Mouse (Mus musculus): Measurements from ENCODE around the gene Lurap1. TPM values are rescaled to one million over a fixed set of nuclear protein-coding genes. Genes with fewer than 3 reads are reported as not detected.

The Lurap1 gene
- polyA plus RNA-seq (2012), result not detected in 2 replicates

- no peak for TF ChIP-seq TAL1 (IDR thresholded peaks at IDR 0.05; ENCODE audit: low read length)
- no peak for TF ChIP-seq GATA1 (IDR thresholded peaks at IDR 0.05; ENCODE audit: low read length)
- H3K36me3 ChIP-seq (ENCODE audit: control insufficient read depth), result peaks cover 45% of the 10 kb centered on the region
- H3K4me1 ChIP-seq (ENCODE audit: control insufficient read depth), result peaks cover 25% of the 10 kb centered on the region
- peaks cover 2% of the 10 kb centered on the region for H3K27me3 ChIP-seq (ENCODE audit: control insufficient read depth)
- peak within 1 kb of the TSS; percentile 80 for H3K4me3 ChIP-seq (replicated peaks)
- H3K9me3 ChIP-seq (ENCODE audit: control insufficient read depth, low read length), result peaks cover 5% of the 10 kb centered on the region
These were observed at the start of gene Lurap1 for GRCm38 (mm10) chr4:116151238-116151637. TSS of gene Lurap1 (minus strand) at chr4:116151338.

GRCm38 (mm10) chr4:116198422-116198821 lies 47.3 kb upstream of the Lurap1 start:
- Histone ChIP-seq H3K4me3 (replicated peaks) (no peak overlapping the region), H3K36me3 (ENCODE audit: control insufficient read depth) (no peaks in the 10 kb centered on the region), H3K27me3 (ENCODE audit: control insufficient read depth) (no peaks in the 10 kb centered on the region), H3K9me3 (ENCODE audit: control insufficient read depth, low read length) (no peaks in the 10 kb centered on the region), H3K4me1 (ENCODE audit: control insufficient read depth) (peaks cover 18% of the 10 kb centered on the region)
- TF ChIP-seq GATA1 (IDR thresholded peaks at IDR 0.05; ENCODE audit: low read length) (no peak), TAL1 (IDR thresholded peaks at IDR 0.05; ENCODE audit: low read length) (no peak)

- TF ChIP-seq GATA1 (IDR thresholded peaks at IDR 0.05; ENCODE audit: low read length) (no peak; the same call in 1 of the 2 replicates), TAL1 (IDR thresholded peaks at IDR 0.05; ENCODE audit: low read length) (peak; percentile 51; the same call in 2 of the 3 replicates)
- Histone ChIP-seq H3K4me3 (replicated peaks) (peak overlapping the region; percentile 6), H3K36me3 (ENCODE audit: control insufficient read depth) (no peaks in the 10 kb centered on the region), H3K27me3 (ENCODE audit: control insufficient read depth) (no peaks in the 10 kb centered on the region), H3K4me1 (ENCODE audit: control insufficient read depth) (peaks cover 29% of the 10 kb centered on the region), H3K9me3 (ENCODE audit: control insufficient read depth, low read length) (no peaks in the 10 kb centered on the region)
These were observed 42.6 kb upstream of the Lurap1 start for GRCm38 (mm10) chr4:116193583-116194383.

- H3K4me3 ChIP-seq (replicated peaks), result no peak overlapping the region
- H3K27me3 ChIP-seq (ENCODE audit: control insufficient read depth), result no peaks in the 10 kb centered on the region
- no peak for TF ChIP-seq GATA1 (IDR thresholded peaks at IDR 0.05; ENCODE audit: low read length)
- no peak for TF ChIP-seq TAL1 (IDR thresholded peaks at IDR 0.05; ENCODE audit: low read length)
- no peaks in the 10 kb centered on the region for H3K36me3 ChIP-seq (ENCODE audit: control insufficient read depth)
- H3K9me3 ChIP-seq (ENCODE audit: control insufficient read depth, low read length), result peaks cover 5% of the 10 kb centered on the region; the same call in 1 of the 2 replicates
- peaks cover 29% of the 10 kb centered on the region for H3K4me1 ChIP-seq (ENCODE audit: control insufficient read depth)
These were observed 41.2 kb upstream of the Lurap1 start for GRCm38 (mm10) chr4:116192286-116192835.

GRCm38 (mm10) chr4:116185083-116185482 lies 33.9 kb upstream of the Lurap1 start:
- peaks cover 55% of the 10 kb centered on the region for H3K27me3 ChIP-seq (ENCODE audit: control insufficient read depth)
- peaks cover 6% of the 10 kb centered on the region; the same call in 1 of the 2 replicates for H3K9me3 ChIP-seq (ENCODE audit: control insufficient read depth, low read length)
- no peaks in the 10 kb centered on the region for H3K36me3 ChIP-seq (ENCODE audit: control insufficient read depth)
- no peaks in the 10 kb centered on the region; the same call in 1 of the 2 replicates for H3K4me1 ChIP-seq (ENCODE audit: control insufficient read depth)
- no peak for TF ChIP-seq GATA1 (IDR thresholded peaks at IDR 0.05; ENCODE audit: low read length)
- no peak for TF ChIP-seq TAL1 (IDR thresholded peaks at IDR 0.05; ENCODE audit: low read length)
- no peak overlapping the region for H3K4me3 ChIP-seq (replicated peaks)

GRCm38 (mm10) chr4:116182745-116183144 lies 31.6 kb upstream of the Lurap1 start:
- Histone ChIP-seq H3K9me3 (ENCODE audit: control insufficient read depth, low read length) (peaks cover 4% of the 10 kb centered on the region; the same call in 1 of the 2 replicates), H3K36me3 (ENCODE audit: control insufficient read depth) (no peaks in the 10 kb centered on the region), H3K27me3 (ENCODE audit: control insufficient read depth) (peaks cover 65% of the 10 kb centered on the region), H3K4me3 (replicated peaks) (no peak overlapping the region), H3K4me1 (ENCODE audit: control insufficient read depth) (no peaks in the 10 kb centered on the region; the same call in 1 of the 2 replicates)
- TF ChIP-seq TAL1 (IDR thresholded peaks at IDR 0.05; ENCODE audit: low read length) (no peak), GATA1 (IDR thresholded peaks at IDR 0.05; ENCODE audit: low read length) (no peak)

GRCm38 (mm10) chr4:116182079-116182478 lies 30.9 kb upstream of the Lurap1 start:
- TF ChIP-seq TAL1 (IDR thresholded peaks at IDR 0.05; ENCODE audit: low read length) (no peak), GATA1 (IDR thresholded peaks at IDR 0.05; ENCODE audit: low read length) (no peak)
- H3K27me3 ChIP-seq (ENCODE audit: control insufficient read depth), result peaks cover 72% of the 10 kb centered on the region

GRCm38 (mm10) chr4:116177140-116177539 lies 26.0 kb upstream of the Lurap1 start:
- Histone ChIP-seq H3K27me3 (ENCODE audit: control insufficient read depth) (peaks cover 46% of the 10 kb centered on the region), H3K4me1 (ENCODE audit: control insufficient read depth) (peaks cover 30% of the 10 kb centered on the region), H3K36me3 (ENCODE audit: control insufficient read depth) (no peaks in the 10 kb centered on the region), H3K4me3 (replicated peaks) (no peak overlapping the region), H3K9me3 (ENCODE audit: control insufficient read depth, low read length) (no peaks in the 10 kb centered on the region)
- TF ChIP-seq TAL1 (IDR thresholded peaks at IDR 0.05; ENCODE audit: low read length), result no peak
- no peak for TF ChIP-seq GATA1 (IDR thresholded peaks at IDR 0.05; ENCODE audit: low read length)

More at GRCm38 (mm10) chr4:116182079-116182478, 30.9 kb upstream of the Lurap1 start:
- Histone ChIP-seq H3K4me3 (replicated peaks) (no peak overlapping the region), H3K9me3 (ENCODE audit: control insufficient read depth, low read length) (no peaks in the 10 kb centered on the region), H3K4me1 (ENCODE audit: control insufficient read depth) (peaks cover 2% of the 10 kb centered on the region), H3K36me3 (ENCODE audit: control insufficient read depth) (no peaks in the 10 kb centered on the region)

GRCm38 (mm10) chr4:116176543-116176988 lies 25.4 kb upstream of the Lurap1 start:
- Histone ChIP-seq H3K36me3 (ENCODE audit: control insufficient read depth) (no peaks in the 10 kb centered on the region), H3K27me3 (ENCODE audit: control insufficient read depth) (peaks cover 40% of the 10 kb centered on the region), H3K9me3 (ENCODE audit: control insufficient read depth, low read length) (no peaks in the 10 kb centered on the region), H3K4me1 (ENCODE audit: control insufficient read depth) (peaks cover 30% of the 10 kb centered on the region), H3K4me3 (replicated peaks) (no peak overlapping the region)
- no peak for TF ChIP-seq GATA1 (IDR thresholded peaks at IDR 0.05; ENCODE audit: low read length)
- TF ChIP-seq TAL1 (IDR thresholded peaks at IDR 0.05; ENCODE audit: low read length), result no peak
